Mouse (Mus musculus) cerebellum, adult 9-11 months (tissue): ENCODE data around the gene Nxpe3.
"Not testable (repeated sequence)": the region's sequence is repeated elsewhere in the genome, so short reads cannot be mapped to it uniquely, and the experiment has no call there.

Experiments used
- DNase-seq: peaks from one replicate; pipeline ENCODE4 v3.0.0; 2022

Gene Nxpe3

DNA sequence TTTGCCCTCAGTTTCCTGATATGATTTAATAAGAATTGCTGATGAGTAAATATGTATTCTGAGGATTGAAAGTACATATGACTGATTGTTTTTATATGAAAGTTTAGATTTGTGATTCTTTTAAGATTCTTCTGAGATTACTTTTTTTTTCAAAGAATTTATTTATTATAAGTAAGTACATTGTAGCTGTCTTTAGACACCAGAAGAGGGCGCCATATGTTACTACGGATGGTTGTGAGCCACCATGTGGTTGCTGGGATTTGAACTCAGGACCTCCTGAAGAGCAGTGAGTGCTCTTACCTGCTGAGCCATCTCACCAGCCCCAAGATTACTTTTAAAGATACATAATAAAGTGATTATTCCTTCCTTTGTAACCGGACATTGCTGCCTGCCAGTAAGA, 5.6 kb downstream of the Nxpe3 start:
- DNase-seq, result no peak

DNA sequence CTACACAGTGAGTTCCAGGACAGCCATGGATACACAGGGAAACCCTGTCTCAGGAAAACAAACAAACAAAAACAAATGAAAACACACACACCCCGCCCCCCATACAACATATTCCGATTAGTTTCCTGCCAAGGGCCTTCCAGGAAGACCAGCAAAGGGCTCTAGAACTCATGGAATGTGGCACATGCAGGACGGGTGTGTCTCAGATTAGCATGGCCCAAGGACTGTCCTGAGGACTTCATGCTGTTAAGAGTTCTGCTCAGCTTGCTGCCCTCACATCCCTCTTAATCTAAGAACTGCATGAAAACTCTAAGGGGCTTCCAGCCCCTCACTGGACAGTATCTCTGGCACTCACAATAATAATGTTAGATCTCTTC, 6.5 kb downstream of the Nxpe3 start:
- DNase-seq, result no peak

DNA sequence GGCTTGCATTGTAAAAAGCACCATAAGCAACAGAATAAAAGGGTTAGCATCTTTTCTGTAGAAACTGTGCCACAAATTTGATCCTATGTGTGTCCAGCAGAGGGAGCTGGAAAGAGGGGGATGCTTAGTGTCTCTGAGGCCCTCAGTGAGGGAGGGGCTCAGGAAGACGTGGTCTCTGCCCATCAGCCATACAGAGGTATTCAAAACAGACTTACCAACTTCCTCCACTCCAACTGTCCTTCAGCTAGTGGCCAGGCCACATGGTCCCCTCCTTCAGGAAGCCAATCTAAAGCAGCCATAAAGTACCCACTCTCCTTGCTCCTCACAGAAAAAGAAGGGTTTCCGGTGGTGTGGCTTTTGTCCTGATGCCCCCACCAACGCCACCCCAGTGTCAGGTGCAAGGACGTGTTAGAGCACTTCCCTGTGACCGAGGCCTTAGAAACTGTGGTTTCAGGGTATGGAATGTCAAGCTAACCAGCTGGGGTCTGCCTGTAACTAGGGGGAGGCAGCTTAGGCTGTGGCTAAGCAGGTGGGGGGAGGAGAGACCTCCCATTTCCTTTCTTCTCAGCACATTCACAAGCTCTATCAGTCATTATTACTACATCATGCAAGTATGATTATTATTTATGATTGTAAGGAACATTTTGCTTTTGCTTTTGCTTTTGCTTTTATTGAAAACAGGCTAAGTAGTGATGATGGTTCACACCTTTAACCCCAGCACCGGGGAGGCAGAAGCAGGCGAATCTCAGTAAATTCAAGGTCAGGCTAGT, 7.1 kb downstream of the Nxpe3 start:
- no peak for DNase-seq

DNA sequence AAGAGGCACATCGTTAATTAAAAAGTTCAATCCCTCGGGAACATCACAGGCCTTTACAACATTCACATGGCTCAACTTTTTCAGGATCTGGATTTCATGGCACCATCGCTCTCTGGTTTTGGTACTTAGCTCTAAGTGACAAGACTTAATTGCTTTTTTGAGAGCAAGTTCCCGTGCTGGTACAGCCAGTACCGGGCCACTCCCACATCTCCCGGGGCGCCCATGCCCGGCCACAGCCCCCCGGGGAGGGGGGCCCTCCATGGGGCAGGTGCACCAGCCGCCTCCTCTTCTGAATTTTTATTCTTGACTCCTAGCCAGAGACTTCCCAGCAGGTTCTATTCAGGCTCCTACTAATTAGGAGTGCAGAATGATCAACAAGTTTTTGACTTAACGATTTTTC, 10.8 kb downstream of the Nxpe3 start:
- no peak for DNase-seq

DNA sequence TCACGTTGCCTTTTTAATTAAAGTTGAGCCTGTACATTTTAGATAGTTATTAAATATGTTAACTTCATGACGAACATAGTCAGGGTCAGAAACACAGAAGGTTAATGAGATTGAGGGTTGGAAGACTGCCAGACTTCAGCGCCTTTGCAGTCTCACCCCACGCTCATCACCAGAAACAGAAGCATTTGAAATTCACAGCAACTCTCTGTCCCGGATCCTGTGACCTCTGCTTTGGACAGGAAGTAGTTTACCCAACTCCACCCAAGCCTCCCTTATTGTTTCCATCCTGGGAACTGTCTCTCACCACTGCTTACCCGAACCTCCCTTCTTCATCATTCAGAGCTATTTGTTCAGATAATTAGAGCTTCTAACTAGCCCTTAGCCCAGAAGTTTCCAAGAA, 19.1 kb downstream of the Nxpe3 start:
- DNase-seq, result no peak

DNA sequence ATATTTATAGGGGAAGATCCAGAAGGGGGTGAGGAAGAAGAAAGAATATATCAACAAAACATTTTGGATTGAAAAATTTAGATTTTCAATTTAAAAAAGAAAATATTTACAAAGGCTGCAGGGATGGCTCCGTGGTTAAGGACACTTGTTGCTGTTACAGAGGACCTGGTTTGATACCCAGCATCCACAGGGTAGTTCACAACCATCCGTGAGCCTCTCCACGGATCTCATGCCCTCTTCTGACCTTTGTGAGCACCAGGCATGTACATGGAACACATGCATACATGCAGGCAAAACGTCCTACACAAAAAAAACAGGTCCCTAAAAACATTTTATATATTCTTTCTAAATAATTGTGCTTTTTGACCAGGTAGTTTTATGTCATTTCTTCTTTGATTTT, 31.3 kb downstream of the Nxpe3 start:
- DNase-seq, result no peak

DNA sequence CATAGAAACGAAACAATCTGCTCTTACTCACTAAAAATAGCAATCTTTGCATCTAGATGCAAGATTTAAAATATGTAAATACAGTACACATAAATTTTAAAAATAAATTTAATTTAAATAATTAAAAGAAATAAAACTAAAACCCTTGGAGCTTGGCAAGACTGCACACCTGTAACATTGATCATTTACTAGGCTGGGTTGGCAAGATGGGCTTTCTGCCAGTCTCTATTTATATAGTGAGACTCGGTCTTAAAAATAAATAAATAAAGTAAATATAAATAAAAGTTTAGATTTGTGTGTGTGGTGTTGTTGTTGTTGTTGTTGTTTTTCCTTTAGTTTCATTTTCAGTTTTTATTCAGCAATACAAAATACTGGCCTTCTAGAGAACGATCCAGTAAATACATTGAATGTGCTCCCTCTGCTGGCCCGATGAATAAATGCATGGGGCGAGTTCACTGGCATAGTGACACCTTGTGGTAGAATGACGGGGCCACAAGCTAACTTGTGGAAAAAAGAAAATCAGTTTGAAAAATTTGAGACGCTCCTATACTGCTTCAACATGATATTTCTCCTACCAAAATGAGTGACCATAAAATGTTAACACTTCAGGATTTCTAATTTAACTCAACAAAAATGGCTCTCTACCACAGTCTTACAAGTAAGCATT, 31.8 kb downstream of the Nxpe3 start:
- peak; percentile 61 for DNase-seq

DNA sequence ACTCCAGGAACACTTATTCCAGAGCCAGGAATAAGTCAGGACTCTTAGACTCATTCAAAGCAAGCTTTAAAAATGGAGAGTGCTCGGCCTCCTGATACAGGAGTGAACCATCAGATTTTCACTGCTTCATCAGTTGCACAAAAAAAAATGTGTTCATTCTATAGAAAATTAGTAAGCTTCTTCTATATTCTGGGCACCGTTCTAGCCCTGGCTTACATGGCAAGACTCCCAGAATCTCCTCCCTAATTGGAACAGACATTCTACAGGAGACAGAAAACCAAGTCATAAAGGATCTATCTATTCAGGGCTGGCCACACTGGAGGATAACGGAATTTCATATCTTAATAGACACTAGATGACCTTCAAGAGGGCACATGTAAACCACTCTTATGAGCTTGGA, 34.0 kb downstream of the Nxpe3 start:
- no peak for DNase-seq

DNA sequence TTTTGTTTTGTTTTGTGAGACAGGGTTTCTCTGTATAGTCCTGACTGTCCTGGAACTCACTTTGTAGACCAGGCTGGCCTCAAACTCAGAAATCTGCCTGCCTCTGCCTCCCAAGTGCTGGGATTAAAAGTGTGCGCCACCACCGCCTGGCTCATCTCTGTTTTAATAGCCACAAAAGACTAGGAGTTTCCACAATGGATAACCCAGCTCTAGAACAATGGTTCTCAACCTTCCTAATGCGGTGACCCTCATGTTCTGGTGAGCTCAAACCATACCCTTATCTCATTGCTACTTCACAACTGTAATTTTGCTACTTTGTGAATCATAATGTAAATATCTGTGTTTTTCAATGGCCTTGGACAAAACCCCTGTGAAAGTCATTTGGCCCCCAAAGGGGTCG, 35.7 kb downstream of the Nxpe3 start:
- not testable (repeated sequence) for DNase-seq

DNA sequence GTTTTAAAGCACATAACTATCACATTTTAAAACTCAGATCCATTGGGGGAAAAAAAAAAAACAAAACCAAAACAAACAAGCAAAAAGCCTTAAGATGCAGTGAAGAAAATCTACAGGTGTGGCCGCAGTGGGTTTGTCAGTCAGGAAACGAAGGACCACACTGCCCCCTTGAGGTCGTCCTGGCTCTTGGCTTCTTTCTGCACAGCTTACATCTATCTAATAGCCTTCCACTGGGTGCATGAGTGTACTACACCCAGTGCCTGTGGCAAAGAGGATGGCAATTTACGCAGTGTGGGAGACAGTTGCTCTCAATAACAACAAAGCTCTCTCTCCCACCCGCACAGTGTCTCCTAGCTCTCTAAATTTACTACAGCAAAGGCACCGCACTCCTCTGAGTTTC, 36.6 kb downstream of the Nxpe3 start:
- DNase-seq, result peak; percentile 43

DNA sequence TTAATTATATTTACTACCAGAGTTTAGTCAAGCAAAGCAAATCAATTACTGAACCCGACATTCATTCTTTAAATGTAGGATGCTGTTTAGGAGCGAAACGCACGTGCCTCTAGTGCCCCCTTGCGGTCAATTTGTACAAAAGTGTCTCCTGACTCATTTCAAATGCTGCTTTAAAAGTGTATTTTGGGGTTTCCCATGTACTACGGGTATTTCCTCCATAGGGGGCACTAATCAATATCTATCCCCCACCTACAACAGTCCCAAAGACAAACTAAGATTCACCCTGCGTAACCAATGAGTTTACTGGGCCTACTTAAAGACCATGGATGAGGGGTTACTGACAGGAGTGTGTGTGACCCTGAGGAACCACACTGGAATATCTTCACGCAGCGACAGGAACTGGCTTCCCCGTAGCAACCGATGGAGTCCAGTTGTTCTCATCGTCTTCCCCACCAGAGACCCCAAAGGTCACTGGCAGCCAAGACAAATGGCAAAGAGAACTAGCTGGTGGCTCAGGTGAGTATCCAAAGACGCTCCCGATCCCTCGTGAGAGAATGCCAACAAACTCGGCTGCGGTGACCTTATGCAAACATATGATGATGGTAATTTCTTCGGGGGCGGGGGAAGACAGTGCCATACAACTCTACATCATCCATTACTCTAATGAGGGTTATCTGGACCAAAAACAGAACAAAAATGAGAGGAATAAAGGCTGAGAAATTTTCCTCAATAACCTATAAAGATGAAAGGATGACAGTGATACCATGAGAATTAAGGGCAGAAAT, 42.0 kb downstream of the Nxpe3 start:
- DNase-seq, result peak; percentile 59

DNA sequence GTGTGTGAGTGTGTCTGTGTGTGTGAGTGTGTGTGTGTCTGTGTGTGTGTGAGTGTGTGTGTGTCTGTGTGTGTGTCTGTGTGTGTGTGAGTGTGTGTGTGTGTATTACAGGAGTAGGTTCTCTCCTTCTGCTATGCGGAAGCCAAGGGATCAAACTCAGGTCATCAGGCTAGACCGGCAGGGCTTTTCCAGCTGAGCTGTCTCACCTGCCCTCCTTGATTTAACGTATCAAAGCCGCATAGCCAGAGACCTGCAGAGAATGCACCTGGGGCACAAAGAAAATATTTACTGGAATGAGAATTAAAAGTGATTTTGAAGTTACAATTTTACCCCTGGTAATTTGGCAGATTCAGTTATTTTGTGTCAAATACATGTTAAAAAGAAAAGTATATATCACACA, 42.6 kb downstream of the Nxpe3 start:
- no peak for DNase-seq

DNA sequence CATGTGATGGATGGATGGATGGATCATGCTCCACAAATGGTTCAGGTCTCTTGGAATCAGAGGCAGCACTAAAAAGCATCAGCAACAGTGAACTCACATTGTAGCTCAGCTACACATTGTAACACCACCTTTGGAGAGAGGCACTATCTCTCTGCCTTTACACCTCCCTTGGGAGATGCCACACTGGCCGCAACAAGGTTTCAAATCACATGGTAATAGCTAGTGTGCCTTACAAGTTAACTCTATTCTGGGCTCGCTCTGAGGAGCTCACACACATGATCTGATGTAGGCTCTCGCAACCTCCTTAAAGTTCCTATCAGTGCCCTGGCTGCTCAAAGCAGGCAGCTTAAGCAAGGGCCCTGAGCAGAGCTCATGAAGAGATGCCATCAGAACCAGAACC, 44.6 kb downstream of the Nxpe3 start:
- DNase-seq, result no peak

DNA sequence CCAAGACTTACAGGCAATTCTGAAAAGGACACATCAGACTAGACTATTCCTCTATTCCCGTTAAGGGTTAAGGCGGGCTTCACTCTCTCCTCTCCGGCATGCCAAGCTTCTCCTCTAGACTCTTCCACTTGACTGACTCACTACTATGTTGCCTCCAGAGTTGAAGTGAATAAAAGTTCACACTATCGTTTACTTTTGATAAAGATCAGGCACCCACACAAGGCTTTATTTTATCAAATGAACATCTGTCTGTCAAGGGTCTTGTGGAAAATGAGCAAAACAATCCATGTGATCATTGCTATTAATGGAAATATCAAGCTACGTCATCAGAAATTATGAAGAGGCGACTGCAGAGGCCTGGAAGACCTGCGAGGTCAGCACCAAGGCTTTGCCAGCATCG, 47.4 kb downstream of the Nxpe3 start:
- DNase-seq, result no peak

DNA sequence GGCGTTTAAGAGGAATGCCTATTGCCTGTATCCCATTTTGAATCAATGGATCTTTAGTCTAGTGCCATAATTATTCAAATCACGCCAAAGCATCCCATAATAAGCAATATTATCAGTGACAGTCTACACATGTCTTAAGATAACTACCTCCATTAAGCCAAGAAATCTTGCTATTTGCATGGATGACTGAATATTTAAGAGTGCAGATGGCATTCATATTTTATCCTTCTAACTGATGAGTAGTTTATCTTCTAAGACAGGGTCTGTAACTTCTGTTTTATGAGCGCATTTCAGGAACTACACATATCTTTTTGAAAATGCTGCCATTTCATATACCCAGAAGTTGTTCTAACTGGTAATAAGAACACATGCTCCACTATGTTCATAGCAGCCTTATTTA, 50.2 kb downstream of the Nxpe3 start:
- no peak for DNase-seq

DNA sequence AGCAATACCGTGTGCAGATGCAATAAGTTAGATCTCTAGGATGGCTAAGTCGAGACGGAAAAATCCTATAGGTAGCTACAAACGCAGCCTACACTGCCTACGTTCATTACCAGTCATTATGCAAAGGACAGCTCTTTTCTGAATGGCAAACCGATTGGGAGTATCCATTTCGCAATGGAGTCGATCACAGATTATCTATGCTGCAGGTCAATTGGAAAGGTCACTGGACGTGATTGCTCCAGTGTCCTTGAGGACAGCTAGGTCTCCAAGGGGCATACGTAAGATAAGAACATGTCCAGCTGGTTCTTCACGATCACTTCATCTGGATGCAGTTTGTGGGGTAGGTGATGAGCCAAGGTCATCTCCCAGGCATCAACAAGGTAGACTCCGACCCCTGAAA, 51.2 kb downstream of the Nxpe3 start:
- DNase-seq, result no peak

DNA sequence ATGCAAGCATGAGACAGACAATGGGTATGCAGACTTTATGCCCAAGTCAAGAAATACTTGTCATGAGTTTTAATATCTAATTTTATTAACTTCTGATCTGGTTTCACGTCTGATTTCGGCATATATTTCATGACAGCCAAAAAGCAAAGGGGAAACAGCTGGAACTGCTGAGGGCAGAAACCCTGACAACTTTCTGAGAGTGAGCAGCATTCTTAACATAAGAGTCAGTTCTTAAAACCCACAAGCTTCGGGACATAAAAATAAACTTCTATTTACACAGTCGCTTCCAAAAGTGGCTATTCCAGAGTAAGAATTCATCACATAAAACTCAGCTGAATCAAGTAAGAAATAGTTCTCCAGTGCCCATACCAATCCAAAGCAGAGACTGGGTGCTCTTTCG, 52.0 kb downstream of the Nxpe3 start:
- DNase-seq, result no peak

DNA sequence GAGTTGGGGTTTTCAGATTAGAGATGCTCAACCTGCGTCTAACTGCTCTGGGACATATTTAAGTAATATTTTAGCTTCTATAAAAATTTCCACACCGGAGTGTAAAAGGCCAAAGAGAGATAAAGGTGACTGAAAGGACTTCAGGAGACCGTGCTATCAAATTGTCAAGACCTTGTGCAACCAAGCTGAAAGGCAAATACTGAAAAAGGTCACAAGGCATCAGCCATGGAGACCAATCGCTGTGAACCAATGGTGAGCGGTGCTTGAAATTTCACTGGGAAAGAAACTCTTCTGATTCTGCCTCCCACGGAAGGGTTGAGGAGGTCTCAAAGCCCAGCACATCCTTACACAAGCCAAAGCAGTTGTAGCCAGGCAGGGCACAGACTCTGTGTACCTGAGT, 53.6 kb downstream of the Nxpe3 start:
- DNase-seq, result no peak

DNA sequence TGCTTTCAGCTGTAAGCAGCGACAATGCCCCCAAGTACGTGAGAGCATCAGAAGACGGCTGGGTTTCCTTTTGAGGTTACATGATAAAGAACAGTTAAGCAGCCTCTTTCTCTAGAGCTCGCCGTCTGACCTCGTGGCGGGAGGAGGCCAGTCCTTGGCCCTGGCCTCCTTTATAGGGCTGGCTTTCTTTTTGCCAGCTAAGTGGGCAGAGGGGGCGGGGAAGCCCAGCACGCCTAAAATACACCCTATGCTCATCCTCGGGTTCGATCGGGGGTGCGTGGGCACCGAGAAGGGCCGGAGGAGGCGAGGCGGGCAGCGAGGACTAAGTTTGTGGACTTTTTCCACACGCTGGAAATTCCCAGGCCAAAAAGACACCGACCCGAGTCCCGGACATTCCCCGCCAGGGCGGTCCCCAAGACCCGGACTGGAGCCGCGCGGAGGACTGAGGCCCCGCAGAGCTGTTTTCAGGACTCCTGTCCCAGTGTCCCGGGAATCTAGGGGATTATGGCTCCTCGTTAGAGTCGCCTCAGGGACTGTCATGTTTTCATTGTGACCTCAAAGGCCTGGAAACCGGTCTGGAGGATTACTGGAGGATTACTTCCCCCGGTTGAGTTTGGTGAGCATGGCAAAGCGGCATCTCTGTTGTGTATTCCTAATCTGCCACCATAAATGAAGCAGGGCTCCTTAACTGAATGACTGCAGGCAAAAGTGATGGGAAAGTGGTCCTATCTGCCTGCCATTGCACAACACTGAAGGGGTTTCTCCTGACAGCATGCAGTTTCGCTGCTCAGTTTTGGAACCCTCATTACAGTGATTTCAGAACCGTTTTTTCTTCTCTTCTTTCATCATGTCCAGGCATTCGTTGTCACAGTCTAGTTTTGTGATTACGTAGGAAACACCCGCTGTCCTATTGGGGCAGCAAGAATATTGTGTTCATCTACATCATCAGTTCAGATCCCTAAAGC, 56.3 kb downstream of the Nxpe3 start, which contains the start of gene Nfkbiz:
Nfkbiz (minus strand) TSS at position 390 of the 965 bp plus-strand sequence.
- DNase-seq, result peak; percentile 86

DNA sequence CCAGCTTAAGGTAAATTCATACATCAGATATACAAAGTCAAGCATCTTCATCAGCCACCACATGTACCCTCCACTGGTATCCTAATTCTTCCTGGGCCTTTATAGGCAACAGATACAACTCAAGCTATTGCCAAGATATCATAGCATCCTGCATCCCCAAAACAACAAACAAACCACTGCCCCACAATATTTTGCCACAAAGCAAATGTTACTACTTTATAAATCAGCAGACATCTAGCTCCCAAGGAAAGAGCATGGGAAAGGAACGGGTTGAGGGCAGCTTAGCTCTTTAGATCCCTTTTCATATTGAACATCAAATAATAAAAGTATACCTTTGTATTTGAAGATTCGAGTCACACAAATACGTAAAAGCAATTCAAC, 57.0 kb downstream of the Nxpe3 start:
- DNase-seq, result no peak

DNA sequence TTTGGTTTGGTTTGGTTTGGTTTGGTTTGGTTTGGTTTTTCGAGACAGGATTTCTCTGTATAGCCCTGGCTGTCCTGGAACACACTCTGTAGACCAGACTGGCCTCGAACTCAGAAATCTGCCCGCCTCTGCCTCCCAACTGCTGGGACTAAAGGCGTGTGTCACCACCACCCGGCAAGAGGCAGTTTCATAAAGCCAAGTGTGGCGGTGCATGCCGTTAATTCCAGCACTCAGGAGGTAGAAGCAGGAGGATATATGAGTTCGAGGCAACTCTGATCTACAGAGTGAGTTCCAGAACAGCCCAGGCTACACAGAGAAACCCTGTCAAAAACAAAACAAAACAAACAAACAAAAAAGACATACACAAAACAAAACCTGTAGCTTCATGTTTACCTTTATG, 57.4 kb downstream of the Nxpe3 start:
- not testable (repeated sequence) for DNase-seq

DNA sequence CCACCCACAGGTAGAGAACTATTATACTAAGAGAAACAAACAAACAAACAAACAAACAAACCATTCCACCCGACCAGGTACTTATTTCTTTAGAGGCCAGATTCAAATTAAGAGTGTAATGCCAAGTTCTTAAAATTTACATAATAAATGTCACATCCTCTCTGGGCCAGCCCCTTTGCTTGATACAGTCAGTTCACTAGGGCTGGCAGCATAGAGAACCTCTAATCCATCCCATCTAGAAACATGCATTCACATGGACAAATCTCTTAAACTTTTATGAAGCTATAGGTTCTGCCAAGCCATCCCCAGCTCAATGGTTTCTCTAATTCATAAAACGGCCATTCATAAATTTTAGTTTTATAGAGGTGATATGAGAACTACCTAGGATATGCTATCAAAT, 57.9 kb downstream of the Nxpe3 start:
- no peak for DNase-seq

DNA sequence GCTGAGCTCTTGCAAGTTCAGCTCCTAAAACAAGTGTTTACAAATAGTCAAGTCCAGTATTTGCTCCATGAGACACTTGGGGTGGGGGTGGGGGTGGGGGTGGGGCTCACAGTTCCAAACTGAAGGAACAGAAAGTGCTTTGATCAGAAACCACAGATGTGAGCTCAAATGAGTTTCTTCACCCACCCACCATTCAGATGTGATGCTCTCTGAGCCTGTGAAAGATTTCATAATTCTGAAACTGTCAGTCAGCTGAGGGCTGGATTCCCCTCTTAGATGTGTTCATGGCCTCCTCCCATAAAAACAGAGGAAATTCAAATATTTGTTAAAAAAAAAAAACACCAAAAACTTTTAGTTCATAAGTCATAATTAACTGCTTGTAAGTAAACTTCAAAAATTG, 59.3 kb downstream of the Nxpe3 start:
- DNase-seq, result no peak
